In genomic region chr9:52113091-52113490, GRCm38 (mm10) we compare ENCODE assay signal across 16 mouse cellular contexts.
"Had no signal": no experiment of that assay in that cellular context is flagged by ENCODE, and none has a peak within 500 bp of the region (broad histone marks: within the 10 kb centered on the region; RNA-seq: fewer than 3 reads in every experiment).

No protein-coding gene starts in this region.

- H3K4me2 ChIP-seq: neural tube, embryonic 13.5 days; neural tube, embryonic 15.5 days; stomach, embryonic 15.5 days had no signal

- H3K27ac ChIP-seq: neural tube, embryonic 13.5 days; neural tube, embryonic 15.5 days; stomach, embryonic 15.5 days; stomach, postnatal 0 days had no signal

- DNase-seq: retina, postnatal 1 day; right cerebral cortex, adult 18-20 months; right cerebral cortex, postnatal 14 days; right cerebral cortex, postnatal 25 days; right cerebral cortex, postnatal 4 days; spleen, adult 18-20 months; thymus, adult 18-20 months; thymus, adult 2 months; thymus, postnatal 14 days; thymus, postnatal 25 days; thymus, postnatal 36 days; thymus, postnatal 4 days had no signal

- H3K4me1 ChIP-seq: neural tube, embryonic 13.5 days; neural tube, embryonic 15.5 days; stomach, embryonic 15.5 days had no signal

- H3K9ac ChIP-seq: neural tube, embryonic 13.5 days; neural tube, embryonic 15.5 days; stomach, embryonic 15.5 days had no signal

- H3K27me3 ChIP-seq: neural tube, embryonic 13.5 days; neural tube, embryonic 15.5 days; stomach, embryonic 15.5 days had no signal

- H3K4me3 ChIP-seq: neural tube, embryonic 13.5 days; neural tube, embryonic 15.5 days; stomach, embryonic 15.5 days had no signal

- H3K9me3 ChIP-seq: neural tube, embryonic 13.5 days; neural tube, embryonic 15.5 days; stomach, embryonic 15.5 days had no signal
